Mouse (Mus musculus): ENCODE data around the gene Gm15319.
A peak's percentile ranks its signal among the peaks of the same experiment; 100 is the strongest.
"Not testable (repeated sequence)": the region's sequence is repeated elsewhere in the genome, so short reads cannot be mapped to it uniquely, and the experiment has no call there.

Gene Gm15319

GRCm38 (mm10) chr8:20363110-20363509, at the start of gene Gm15319:
Gene Gm15319 (minus strand): TSS chr8:20363210.
- not testable (repeated sequence) for DNase-seq (ENCODE audit: low spot score)

GRCm38 (mm10) chr8:20410355-20410754, 47.3 kb upstream of the Gm15319 start:
- not testable (repeated sequence) for DNase-seq (ENCODE audit: low spot score)

GRCm38 (mm10) chr8:20408441-20409030, 45.5 kb upstream of the Gm15319 start:
- DNase-seq (ENCODE audit: low spot score), result peak; percentile 11

- DNase-seq (ENCODE audit: low spot score), result peak; percentile 63
These were observed 26.3 kb upstream of the Gm15319 start for GRCm38 (mm10) chr8:20389363-20389739.

- DNase-seq (ENCODE audit: low spot score), result peak; percentile 54
These were observed 25.8 kb upstream of the Gm15319 start for GRCm38 (mm10) chr8:20388706-20389362.

- DNase-seq (ENCODE audit: low spot score), result peak; percentile 36
These were observed 24.2 kb upstream of the Gm15319 start for GRCm38 (mm10) chr8:20387121-20387794.

GRCm38 (mm10) chr8:20384990-20385389, 22.0 kb upstream of the Gm15319 start:
- not testable (repeated sequence) for DNase-seq (ENCODE audit: low spot score)

GRCm38 (mm10) chr8:20384131-20384530, 21.1 kb upstream of the Gm15319 start:
- DNase-seq (ENCODE audit: low spot score), result peak; percentile 30

GRCm38 (mm10) chr8:20382146-20382545, 19.1 kb upstream of the Gm15319 start:
- peak; percentile 3 for DNase-seq (ENCODE audit: low spot score)

- not testable (repeated sequence) for DNase-seq (ENCODE audit: low spot score)
These were observed 18.6 kb upstream of the Gm15319 start for GRCm38 (mm10) chr8:20381637-20382036.

GRCm38 (mm10) chr8:20381239-20381620, 18.2 kb upstream of the Gm15319 start:
- peak; percentile 4 for DNase-seq (ENCODE audit: low spot score)

GRCm38 (mm10) chr8:20380590-20381238, 17.7 kb upstream of the Gm15319 start:
- DNase-seq (ENCODE audit: low spot score), result peak; percentile 23

GRCm38 (mm10) chr8:20379650-20380436, 16.8 kb upstream of the Gm15319 start:
- peak; percentile 34 for DNase-seq (ENCODE audit: low spot score)

- peak; percentile 37 for DNase-seq (ENCODE audit: low spot score)
These were observed 16.0 kb upstream of the Gm15319 start for GRCm38 (mm10) chr8:20378786-20379649.

- DNase-seq (ENCODE audit: low spot score), result peak; percentile 45
These were observed 15.3 kb upstream of the Gm15319 start for GRCm38 (mm10) chr8:20378353-20378752.

GRCm38 (mm10) chr8:20375698-20376097, 12.7 kb upstream of the Gm15319 start:
- peak; percentile 12 for DNase-seq (ENCODE audit: low spot score)

- not testable (repeated sequence) for DNase-seq (ENCODE audit: low spot score)
These were observed 6.6 kb downstream of the Gm15319 start for GRCm38 (mm10) chr8:20356386-20356785.

GRCm38 (mm10) chr8:20353579-20353978, 9.4 kb downstream of the Gm15319 start:
- not testable (repeated sequence) for DNase-seq (ENCODE audit: low spot score)

- DNase-seq (ENCODE audit: low spot score), result not testable (repeated sequence)
These were observed 60.3 kb downstream of the Gm15319 start for GRCm38 (mm10) chr8:20302759-20303158.

GRCm38 (mm10) chr8:20300042-20300441, 63.0 kb downstream of the Gm15319 start:
- not testable (repeated sequence) for DNase-seq (ENCODE audit: low spot score)

Measured in layer of hippocampus, adult 11-12 months (tissue).